Mouse (Mus musculus) hindbrain, embryonic 14.5 days (tissue): ENCODE measurements around the gene Adcy4. TPM values are rescaled to one million over a fixed set of nuclear protein-coding genes. Genes with fewer than 3 reads are reported as not detected.

Experiments used
- ATAC-seq: fragments of 200-750 bp; cut with Nextera tagmentation; 2 replicates; pipeline ENCODE4 v1.8.0; 2017; ENCODE audit warnings: moderate number of reproducible peaks, mild to moderate bottlenecking, moderate TSS enrichment, moderate library complexity; ENCODE audit not compliant: low FRiP score
- DNase-seq: peaks from one replicate; pipeline ENCODE4 v3.0.0-alpha.2; 2015; ENCODE audit warnings: low spot score
- H3K27ac ChIP-seq: fragments of 300-500 bp; sonication (generic); 2 replicates; pipeline ENCODE4 v1.5.1; 2014; ENCODE audit warnings: mild to moderate bottlenecking, moderate library complexity
- H3K27me3 ChIP-seq: fragments of 300-500 bp; sonication (generic); 2 replicates; pipeline ENCODE4 v1.6.1; 2014; ENCODE audit warnings: mild to moderate bottlenecking, low read length, mixed read lengths; ENCODE audit not compliant: control insufficient read depth, insufficient read depth
- H3K36me3 ChIP-seq: fragments of 300-500 bp; sonication (generic); replicated peaks from 2 replicates; pipeline ENCODE4 v1.6.1; 2014; ENCODE audit not compliant: control insufficient read depth, insufficient read depth
- H3K4me1 ChIP-seq: fragments of 300-500 bp; sonication (generic); replicated peaks from 2 replicates; pipeline ENCODE4 v1.6.1; 2014; ENCODE audit warnings: antibody characterized with exemption, low read length, mixed read lengths; ENCODE audit not compliant: control insufficient read depth, insufficient read depth
- H3K4me2 ChIP-seq: fragments of 300-500 bp; sonication (generic); replicated peaks from 2 replicates; pipeline ENCODE4 v1.6.1; 2014; ENCODE audit warnings: mild to moderate bottlenecking, moderate library complexity
- H3K4me3 ChIP-seq: fragments of 300-500 bp; sonication (generic); replicated peaks from 2 replicates; pipeline ENCODE4 v1.5.1; 2014; ENCODE audit warnings: mild to moderate bottlenecking, low read length
- H3K9ac ChIP-seq: fragments of 300-500 bp; sonication (generic); 2 replicates; pipeline ENCODE4 v1.6.1; 2014
- H3K9me3 ChIP-seq: fragments of 300-500 bp; sonication (generic); 2 replicates; pipeline ENCODE4 v1.6.1; 2016; ENCODE audit warnings: low read length; ENCODE audit not compliant: control insufficient read depth
- WGBS: fragments of 180-500 bp; shearing (Covaris S2); extraction: QIAGEN DNeasy Blood & Tissue Kit; methylation state at CpG from one replicate; pipeline ENCODE4 v1.1.7; 2014; 5-methylcytosine and 5-hydroxymethylcytosine counted together
- polyA plus RNA-seq: library from polyadenylated mRNA; unstranded; fragments of >200 nt; fragmentation: Nextera tagmentation; extraction: Ambion mirVana; gene quantifications from 2 replicates; pipeline ENCODE4 v1.2.1, GENCODE M21; 2014

Adcy4 gene
- polyA plus RNA-seq, 1 experiment from 2014 or later: 5.8 TPM

DNA sequence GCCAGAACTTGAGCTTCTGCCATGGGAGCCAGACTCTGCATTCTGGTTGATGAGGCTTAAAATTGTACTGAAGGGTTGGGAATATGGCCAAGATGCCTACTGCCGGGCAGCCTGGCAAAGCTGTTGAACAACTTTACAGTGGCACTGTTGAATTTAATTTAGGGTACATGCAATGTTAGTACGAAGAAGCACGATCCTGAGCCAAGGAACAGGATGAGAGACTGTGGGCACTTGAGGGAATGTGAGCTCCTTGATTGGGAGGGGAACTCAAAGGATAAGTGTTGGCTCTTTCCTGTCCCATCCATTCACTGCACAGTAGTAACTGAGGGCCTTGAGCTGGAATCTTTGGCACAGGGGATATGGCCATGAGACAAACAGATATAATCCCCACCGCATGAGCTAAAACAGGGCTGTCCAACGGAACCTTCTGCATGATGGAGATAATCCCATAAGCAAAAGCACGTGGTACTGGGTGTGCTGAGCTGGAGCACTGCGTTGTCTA lies 53.3 kb downstream of the Adcy4 start:
- WGBS: 75% methylated on average over 7 of the region's 7 CpGs
- Histone ChIP-seq H3K4me1 (no peaks in the 10 kb centered on the region), H3K36me3 (no peaks in the 10 kb centered on the region), H3K9me3 (no peaks in the 10 kb centered on the region), H3K27ac (peak overlapping the region; percentile 20; the same call in 1 of the 2 replicates), H3K4me3 (no peak overlapping the region), H3K27me3 (no peaks in the 10 kb centered on the region), H3K9ac (no peak overlapping the region), H3K4me2 (no peak overlapping the region)
- ATAC-seq (no peak), DNase-seq (peak; percentile 49)

DNA sequence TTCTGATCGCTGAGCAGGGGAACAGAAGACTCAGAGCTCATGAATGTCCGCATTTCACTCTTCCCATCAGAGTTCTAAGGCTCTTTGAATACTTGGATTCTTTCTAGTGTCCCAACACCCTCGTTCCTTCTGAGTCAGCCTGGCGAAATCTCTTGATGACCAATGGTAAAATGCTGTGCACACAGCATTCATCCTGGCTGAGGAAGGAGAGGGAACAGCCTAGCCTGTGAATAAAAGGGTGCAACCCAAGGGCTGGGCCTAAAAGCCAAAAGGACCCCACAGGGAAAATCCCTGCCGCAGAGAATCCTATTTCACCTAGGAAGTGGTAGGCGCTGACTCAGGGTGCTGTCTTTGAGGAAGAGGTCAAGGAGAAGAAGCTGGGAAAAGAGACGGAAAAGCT lies 53.8 kb downstream of the Adcy4 start:
- H3K36me3 ChIP-seq: no peaks in the 10 kb centered on the region
- H3K4me3 ChIP-seq: no peak overlapping the region
- H3K4me2 ChIP-seq: no peak overlapping the region
- 70% methylated on average over 7 of the region's 7 CpGs for WGBS
- H3K9me3 ChIP-seq: no peaks in the 10 kb centered on the region
- no peak for ATAC-seq
- H3K27ac ChIP-seq: 0 out of 2 replicates have a peak overlapping the region, but pooled peaks have one; percentile 5
- no peak overlapping the region for H3K9ac ChIP-seq
- DNase-seq: no peak
- no peaks in the 10 kb centered on the region for H3K4me1 ChIP-seq
- no peaks in the 10 kb centered on the region for H3K27me3 ChIP-seq

DNA sequence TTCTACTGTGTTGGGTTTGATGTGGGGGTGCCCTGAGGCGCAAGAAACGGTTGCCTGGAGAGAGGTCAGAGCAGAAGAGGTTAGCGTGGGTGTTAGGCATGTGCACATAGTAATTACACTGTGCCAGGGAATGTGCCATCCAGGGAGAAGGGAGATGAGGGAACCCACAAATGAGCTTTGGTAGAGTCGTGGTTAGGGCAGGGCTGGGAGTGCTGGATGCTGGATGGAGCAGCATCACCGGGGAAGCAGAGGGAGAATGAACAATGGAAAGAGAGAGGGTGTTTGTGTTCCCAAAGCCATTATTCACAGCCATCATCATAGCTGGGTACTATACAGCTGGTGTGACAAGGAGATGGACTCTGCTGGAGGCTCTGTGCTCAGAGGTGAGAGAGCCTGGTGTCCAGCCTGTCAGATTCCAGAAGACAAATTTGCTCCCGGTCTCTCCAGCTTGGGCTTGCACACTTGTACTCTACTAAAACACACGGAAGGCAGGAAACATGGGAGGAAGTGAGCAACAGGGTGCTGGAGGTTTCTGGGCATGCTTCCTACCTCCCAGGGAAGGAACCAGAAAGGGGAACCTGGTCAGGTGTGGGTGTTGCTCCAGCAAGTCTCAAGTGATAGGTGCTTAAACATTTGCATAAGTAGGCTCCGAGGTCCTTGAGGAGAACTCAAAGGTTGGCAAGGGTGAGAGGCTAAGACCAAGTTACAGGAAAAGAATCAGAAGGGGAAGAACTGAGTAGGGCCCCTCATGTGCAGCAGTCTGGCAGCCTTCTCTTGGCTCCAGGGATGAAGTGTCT lies 55.8 kb downstream of the Adcy4 start:
- ATAC-seq: no peak
- Histone ChIP-seq H3K27me3 (no peaks in the 10 kb centered on the region), H3K4me2 (no peak overlapping the region), H3K4me1 (no peaks in the 10 kb centered on the region), H3K9ac (no peak overlapping the region), H3K4me3 (no peak overlapping the region), H3K27ac (no peak overlapping the region), H3K36me3 (no peaks in the 10 kb centered on the region), H3K9me3 (no peaks in the 10 kb centered on the region)
- 70% methylated on average over 8 of the region's 8 CpGs for WGBS
- DNase-seq: no peak

DNA sequence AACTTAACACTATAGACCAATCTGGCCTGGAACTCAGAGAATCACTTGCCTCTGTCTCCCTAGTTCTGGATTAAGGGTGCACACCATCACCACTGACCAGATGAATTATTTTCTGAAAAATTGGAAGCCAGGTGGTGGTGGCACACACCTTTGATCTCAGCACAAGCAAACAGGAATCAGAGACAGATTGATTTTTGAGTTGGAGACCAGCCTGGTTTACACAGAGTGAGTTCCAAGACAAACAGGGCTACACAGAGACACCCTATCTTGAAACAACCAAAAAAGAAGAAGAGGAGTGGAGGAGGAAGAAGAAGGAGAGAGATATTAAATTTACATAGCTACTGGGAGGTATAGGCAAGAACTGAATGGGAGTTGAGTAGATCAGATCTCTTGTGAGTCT lies 57.6 kb downstream of the Adcy4 start:
- Histone ChIP-seq H3K9ac (no peak overlapping the region), H3K4me2 (no peak overlapping the region), H3K27me3 (no peaks in the 10 kb centered on the region), H3K27ac (no peak overlapping the region), H3K9me3 (no peaks in the 10 kb centered on the region), H3K36me3 (no peaks in the 10 kb centered on the region), H3K4me3 (no peak overlapping the region), H3K4me1 (peaks cover 7% of the 10 kb centered on the region; the same call in 1 of the 2 replicates)
- ATAC-seq (no peak), DNase-seq (no peak)

DNA sequence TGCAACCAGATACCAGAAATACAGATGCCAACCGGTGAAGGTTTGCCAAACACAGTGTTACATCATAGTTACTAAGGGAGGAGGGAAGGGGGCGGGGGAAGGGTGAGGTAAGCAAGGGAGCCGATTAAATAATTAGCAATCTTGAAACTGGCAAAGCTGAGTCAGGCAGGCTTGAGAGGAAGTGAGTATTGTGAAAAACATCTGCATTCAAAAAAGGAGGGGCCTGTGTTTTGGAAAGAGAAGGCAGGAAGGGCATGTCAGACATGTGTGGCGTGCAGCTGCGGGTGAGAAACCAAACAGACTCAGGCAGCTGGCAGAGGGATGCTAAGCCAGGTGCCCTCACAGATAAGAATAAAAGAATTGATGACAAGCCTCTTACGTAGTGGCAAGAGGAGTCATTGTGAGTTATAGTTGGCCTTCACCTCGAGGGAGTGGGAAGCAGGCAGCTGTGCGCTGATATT lies 59.5 kb downstream of the Adcy4 start:
- no peak overlapping the region for H3K4me2 ChIP-seq
- H3K9ac ChIP-seq: no peak overlapping the region
- ATAC-seq: no peak
- H3K27ac ChIP-seq: no peak overlapping the region
- no peaks in the 10 kb centered on the region for H3K9me3 ChIP-seq
- H3K36me3 ChIP-seq: peaks cover 8% of the 10 kb centered on the region; the same call in 1 of the 2 replicates
- H3K4me3 ChIP-seq: no peak overlapping the region
- peaks cover 12% of the 10 kb centered on the region; the same call in 1 of the 2 replicates for H3K4me1 ChIP-seq
- no peaks in the 10 kb centered on the region for H3K27me3 ChIP-seq
- DNase-seq: no peak
- WGBS: 70% methylated on average over 8 of the region's 8 CpGs

DNA sequence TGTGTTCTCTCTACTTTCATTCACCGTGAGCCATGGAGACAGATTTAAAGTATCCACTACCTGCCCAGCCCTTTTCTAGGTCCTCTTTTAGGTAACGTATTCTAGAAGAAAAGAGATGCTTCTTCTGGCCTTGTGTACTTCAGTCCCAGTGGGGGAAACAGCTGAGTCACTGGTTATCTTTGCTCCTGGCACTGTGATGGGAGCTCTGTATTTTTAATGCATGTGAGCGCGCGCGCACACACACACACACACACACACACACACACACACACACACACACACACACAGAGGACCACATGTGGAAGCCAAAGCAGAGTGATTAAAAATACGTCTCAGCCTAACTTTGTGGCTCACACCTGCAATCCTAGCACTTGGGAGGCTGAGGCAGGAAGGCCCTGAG lies 60.5 kb downstream of the Adcy4 start:
- Histone ChIP-seq H3K4me1 (peaks cover 12% of the 10 kb centered on the region; the same call in 1 of the 2 replicates), H3K4me3 (no peak overlapping the region), H3K27ac (no peak overlapping the region), H3K27me3 (no peaks in the 10 kb centered on the region), H3K9me3 (no peaks in the 10 kb centered on the region), H3K36me3 (peaks cover 15% of the 10 kb centered on the region), H3K4me2 (no peak overlapping the region), H3K9ac (no peak overlapping the region)
- ATAC-seq (no peak), DNase-seq (no peak)
- 95% methylated on average over 7 of the region's 7 CpGs for WGBS

DNA sequence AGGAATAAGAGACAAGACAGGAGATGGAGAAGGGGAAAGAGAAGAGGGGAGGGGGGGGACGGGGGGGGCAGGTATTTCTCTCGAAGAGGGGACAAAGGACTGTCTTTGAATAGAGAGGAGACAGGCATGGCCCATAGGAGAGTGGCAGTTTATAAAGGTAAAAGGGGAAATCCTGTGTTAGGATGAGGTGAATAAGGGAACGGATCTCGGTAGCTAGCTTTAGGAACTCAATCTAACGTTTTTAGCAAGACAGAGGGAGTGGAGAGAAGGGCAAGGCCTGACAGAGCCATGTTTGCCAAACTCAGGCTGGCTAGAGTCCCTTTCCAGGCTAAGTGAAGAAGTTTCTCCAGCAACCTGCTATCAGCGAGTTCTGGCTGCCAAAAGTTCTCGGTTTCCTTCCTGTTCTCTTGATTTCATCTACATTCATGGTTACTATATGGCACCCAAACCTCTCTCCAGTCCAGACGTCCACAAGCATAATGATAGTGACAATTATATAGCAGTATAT lies 61.4 kb downstream of the Adcy4 start:
- Histone ChIP-seq H3K36me3 (peaks cover 24% of the 10 kb centered on the region), H3K27me3 (no peaks in the 10 kb centered on the region), H3K4me2 (peak overlapping the region; percentile 69), H3K9me3 (no peaks in the 10 kb centered on the region), H3K9ac (peak overlapping the region; percentile 73; the same call in 1 of the 2 replicates), H3K4me3 (peak overlapping the region; percentile 66), H3K4me1 (peaks cover 12% of the 10 kb centered on the region; the same call in 1 of the 2 replicates), H3K27ac (peak overlapping the region; percentile 90; the same call in 1 of the 2 replicates)
- 51% methylated on average over 8 of the region's 8 CpGs for WGBS
- no peak for DNase-seq
- no peak; the same call in 1 of the 2 replicates for ATAC-seq

DNA sequence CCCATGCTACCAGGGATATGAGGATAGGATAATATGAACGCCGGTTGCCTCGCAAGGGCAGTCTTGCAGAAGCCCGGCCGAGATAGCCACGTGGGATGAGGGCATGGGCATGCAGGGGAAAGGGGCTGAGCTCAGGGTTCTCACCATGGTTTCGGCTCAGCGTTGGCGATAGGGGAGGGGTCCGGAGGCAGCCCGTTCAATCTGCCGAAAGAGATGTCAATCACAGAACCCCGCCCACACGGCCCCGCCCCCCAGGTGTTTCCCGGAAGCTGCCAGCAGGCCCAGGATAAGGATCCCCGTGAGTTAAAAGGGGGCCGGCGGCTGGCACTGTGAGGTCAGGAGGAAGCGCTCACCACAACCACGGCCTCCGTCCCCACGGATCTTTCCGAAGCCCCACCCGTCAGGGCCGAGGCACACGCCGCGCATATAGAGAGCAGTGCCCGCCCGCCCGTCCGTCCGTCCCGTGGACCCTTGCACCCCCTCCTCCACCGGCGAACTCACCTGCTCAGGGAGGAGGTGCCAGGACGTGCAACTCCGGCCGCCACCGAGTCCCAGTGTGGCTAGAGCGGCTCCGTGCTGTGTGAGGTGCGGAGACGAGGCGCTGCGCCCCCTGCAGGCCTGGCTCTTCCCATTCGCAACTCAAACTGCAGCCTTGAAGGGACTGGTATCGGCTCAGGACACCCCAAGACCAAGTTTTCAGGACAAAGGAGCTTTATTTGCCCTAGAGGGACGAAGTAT lies 62.0 kb downstream of the Adcy4 start, which contains the start of gene Rabggta:
Gene Rabggta, minus strand, starts transcription at position 564 of the 738 bp plus-strand sequence.
- H3K9me3 ChIP-seq: no peaks in the 10 kb centered on the region
- peak within 1 kb of the TSS; percentile 90 for H3K27ac ChIP-seq
- H3K4me2 ChIP-seq: peak within 1 kb of the TSS; percentile 69
- peaks cover 12% of the 10 kb centered on the region; the same call in 1 of the 2 replicates for H3K4me1 ChIP-seq
- under 1% methylated on average over 49 of the region's 50 CpGs for WGBS
- ATAC-seq (peak; percentile 97), DNase-seq (peak; percentile 94)
- H3K27me3 ChIP-seq: no peaks in the 10 kb centered on the region
- peak within 1 kb of the TSS; percentile 66 for H3K4me3 ChIP-seq
- peak within 1 kb of the TSS; percentile 73 for H3K9ac ChIP-seq
- H3K36me3 ChIP-seq: peaks cover 30% of the 10 kb centered on the region

DNA sequence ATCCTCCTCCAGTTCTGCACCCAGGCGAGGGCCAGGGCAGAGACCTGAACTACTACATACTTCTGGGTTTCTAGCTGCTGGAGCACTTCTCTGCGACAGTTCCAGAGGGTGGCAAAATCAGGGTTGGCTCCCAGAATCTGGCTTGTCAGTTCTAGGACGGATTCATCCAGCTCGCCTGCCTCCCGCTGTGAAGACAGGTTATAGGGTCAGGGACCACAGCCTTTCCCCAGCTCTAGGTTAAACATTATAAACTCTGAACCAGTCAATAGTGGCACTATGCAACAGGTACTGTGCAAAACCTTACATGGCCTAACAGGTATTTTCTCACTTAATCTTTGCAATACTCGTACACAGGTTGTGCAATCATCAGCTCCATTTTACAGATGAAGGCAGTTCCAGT lies 62.8 kb downstream of the Adcy4 start:
- DNase-seq (no peak), ATAC-seq (no peak)
- no peaks in the 10 kb centered on the region for H3K27me3 ChIP-seq
- peak overlapping the region; percentile 66 for H3K4me3 ChIP-seq
- H3K9ac ChIP-seq: peak overlapping the region; percentile 73
- peak overlapping the region; percentile 69 for H3K4me2 ChIP-seq
- no peaks in the 10 kb centered on the region for H3K9me3 ChIP-seq
- 73% methylated on average over 6 of the region's 6 CpGs for WGBS
- peaks cover 37% of the 10 kb centered on the region for H3K36me3 ChIP-seq
- H3K4me1 ChIP-seq: peaks cover 12% of the 10 kb centered on the region; the same call in 1 of the 2 replicates
- 0 out of 2 replicates have a peak overlapping the region, but pooled peaks have one; percentile 90 for H3K27ac ChIP-seq
